Mouse (Mus musculus): ENCODE measurements at regions not wholly inside any gene's neighbourhood (a gene's known extent, or its start where the extent isn't known, plus 50 kb on each side); places are given as distances from the start of the nearest gene placed in this dataset.
"Not testable (repeated sequence)": the region's sequence is repeated elsewhere in the genome, so short reads cannot be mapped to it uniquely, and the experiment has no call there.

GRCm38 (mm10) chr6:48341367-48341766 is 54.0 kb upstream of the Krba1 start:
- DNase-seq, result not testable (repeated sequence)

DNA sequence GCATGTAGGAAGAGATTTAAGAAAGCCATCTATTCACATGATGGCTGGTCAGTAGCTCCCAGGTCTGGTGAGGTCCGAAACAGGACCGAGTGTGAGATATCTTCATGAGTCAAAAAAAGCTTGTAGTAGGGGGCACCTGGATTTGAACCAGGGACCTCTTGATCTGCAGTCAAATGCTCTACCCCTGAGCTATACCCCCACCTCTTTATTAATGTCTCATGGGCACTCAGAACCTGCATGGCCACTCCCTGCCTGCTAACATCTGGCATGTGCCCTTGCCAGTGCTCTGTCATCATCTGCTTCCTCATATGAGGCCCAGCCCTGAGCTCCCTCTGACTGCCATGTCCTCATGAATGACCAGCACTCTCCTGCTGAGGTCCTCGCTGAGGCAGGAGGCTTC is 58.4 kb upstream of the Krba1 start:
- DNase-seq, result not testable (repeated sequence)

DNA sequence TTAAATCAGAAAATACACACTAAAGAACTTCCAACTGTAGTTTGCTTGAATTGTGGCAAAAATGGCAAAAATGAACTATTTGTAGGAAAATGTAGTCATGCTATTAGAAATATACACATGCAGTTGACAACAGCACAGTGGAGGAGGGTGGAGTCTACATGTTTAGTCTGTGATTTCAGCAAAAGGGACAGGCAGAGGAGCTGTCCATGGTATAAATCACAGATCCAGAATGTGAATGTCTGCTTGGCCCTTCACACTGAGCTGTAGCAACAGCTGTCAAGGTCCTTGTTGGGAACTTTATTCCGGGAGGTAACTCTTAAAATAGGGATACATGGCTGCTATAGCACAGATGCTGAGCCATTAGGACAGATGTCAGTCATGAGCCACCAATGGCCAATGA is 107.4 kb upstream of the Krba1 start:
- no peak for DNase-seq

DNA sequence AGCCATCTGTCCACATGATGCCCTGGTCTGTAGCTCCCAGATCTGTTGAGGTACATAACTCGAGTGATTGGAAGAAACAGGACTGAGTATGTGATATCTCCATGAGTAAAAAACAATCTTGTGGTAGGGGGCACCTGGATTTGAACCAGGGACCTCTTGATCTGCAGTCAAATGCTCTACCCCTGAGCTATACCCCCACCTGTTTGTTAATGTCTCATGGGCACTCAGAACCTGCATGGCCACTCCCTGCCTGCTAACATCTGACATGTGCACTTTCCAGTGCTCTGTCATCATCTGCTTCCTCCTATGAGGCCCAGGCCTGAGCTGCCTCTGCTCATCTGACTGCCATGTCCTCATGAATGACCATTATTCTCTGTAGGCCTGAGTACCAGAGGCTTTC is 115.7 kb upstream of the Krba1 start:
- not testable (repeated sequence) for DNase-seq

DNA sequence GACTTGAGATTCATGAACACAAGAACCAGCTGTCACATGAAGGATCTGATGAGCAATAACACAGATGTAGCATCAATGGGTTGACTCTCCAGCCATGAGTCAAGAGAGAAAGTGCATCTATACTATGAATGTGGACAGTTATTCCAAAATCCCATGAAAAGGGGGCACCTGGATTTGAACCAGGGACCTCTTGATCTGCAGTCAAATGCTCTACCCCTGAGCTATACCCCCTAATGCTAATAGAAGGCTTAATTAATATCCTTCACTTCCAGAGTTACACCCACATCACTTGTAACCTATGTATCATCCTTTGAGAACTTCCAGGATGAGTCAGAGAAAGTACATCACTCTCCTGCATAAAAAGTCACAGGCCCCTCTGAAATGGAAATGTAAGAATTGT is 133.8 kb upstream of the Krba1 start:
- DNase-seq, result not testable (repeated sequence)

GRCm38 (mm10) chr6:48252989-48253388 is 142.4 kb upstream of the Krba1 start:
- DNase-seq, result not testable (repeated sequence)

- no peak for DNase-seq
These were observed 143.4 kb upstream of the Krba1 start for GRCm38 (mm10) chr6:48251954-48252353.

- DNase-seq, result not testable (repeated sequence)
These were observed 151.2 kb upstream of the Krba1 start for GRCm38 (mm10) chr6:48244191-48244590.

DNA sequence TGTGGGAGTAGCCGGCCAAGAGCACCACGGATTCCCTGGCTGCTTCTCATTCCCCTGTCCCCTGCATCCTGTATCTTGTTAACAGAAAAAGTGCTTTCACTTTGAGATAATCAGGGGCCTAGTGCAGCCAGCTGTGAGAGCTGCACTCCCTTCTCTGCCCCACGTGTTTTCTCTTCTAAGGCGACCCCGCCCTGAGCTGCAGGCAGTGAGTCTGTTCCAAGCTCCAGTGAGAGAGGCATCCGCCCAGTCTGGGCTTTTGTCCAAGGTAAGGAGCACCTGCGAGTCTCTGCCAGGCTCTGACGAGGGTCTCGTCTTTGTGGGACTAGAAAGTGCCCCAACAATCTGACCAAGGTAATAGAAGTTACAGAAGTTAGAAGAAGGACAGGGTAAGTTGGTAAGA is 141.0 kb upstream of the Zfp746 start:
- peak; percentile 25 for DNase-seq

- no peak for DNase-seq
These were observed 137.8 kb upstream of the Zfp746 start for GRCm38 (mm10) chr6:48224206-48224605.

- no peak for DNase-seq
These were observed 136.6 kb upstream of the Zfp746 start for GRCm38 (mm10) chr6:48222971-48223370.

DNA sequence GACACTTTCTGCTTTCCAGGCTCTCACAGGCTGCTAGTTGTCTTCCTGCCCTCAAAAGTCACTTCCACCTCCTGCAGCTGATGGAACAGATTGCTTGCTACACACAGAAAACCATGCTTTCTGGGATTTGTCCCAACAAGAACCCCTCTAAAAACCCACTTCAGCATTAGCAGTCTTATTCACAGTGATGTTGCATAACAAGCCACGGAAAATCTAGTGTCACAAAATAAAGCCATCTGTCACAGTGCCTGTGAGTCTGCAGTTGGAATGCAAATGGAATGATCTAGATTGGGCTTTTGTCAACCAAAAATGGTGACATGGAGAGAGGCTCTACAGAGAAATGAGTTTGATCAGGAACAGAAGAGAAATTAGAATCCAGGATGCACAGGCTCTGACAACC is 135.4 kb upstream of the Zfp746 start:
- not testable (repeated sequence) for DNase-seq

GRCm38 (mm10) chr6:48215212-48215611 is 128.8 kb upstream of the Zfp746 start:
- no peak for DNase-seq

- DNase-seq, result no peak
These were observed 123.3 kb upstream of the Zfp746 start for GRCm38 (mm10) chr6:48209739-48210138.

DNA sequence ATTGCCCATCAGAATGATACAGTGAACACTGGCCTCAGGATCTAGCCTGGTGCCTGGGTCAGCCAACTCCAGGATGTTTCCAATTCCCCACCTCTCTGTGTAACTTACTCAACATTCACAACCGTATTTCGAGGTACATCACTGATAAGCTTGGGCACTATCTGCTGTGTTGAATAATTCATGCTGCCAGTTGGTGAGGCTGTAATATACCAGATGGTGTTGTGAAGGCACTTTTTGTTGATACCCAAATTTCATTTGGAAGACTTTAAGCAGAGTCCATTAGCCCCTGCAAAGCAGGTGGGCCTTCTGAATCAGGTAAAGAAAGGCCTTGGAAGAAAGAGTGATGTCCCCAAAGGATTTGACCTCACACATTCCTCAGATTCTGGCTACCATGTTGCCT is 122.7 kb upstream of the Zfp746 start:
- no peak for DNase-seq

- DNase-seq, result no peak
These were observed 119.3 kb upstream of the Zfp746 start for GRCm38 (mm10) chr6:48205722-48206121.

DNA sequence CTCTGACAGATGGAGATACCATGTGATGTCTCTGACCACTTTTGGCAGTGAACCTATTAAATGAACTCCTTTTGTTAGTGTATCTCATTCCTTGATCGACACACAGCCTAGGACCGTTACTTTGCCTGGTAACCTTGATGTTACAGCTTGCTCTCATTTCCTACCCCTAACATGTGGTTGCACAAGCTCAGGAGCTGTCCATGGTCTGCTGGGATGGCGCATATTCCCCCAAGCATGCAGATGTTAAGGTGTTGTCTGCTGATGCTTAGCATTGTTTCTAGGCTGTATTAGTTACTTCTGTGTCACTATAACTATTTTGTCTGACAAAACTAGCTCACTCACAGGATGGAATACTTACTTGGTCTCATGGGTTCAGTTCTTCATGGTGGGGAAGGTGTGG is 113.6 kb upstream of the Zfp746 start:
- peak; percentile 10 for DNase-seq

DNA sequence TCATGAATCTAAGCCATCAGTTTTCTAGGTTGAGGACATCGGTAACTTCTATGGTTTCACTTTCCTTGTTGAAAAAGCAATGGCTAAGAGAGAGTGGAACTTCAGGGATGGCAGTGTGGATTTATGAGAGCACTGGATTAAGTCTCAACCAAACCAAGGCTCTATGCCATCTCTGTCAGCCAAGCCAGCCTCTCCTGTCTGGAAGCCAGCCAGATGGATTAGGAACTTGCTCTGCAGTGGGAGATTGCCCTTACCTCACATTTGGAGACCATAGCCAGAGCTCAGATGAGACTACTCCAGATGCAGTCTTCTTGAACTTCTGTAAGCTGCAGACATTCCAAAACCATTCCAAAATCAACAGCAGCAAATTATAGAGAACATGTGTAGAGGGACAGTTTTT is 112.4 kb upstream of the Zfp746 start:
- no peak for DNase-seq

GRCm38 (mm10) chr6:48197696-48198378 is 111.4 kb upstream of the Zfp746 start:
- no peak for DNase-seq

DNA sequence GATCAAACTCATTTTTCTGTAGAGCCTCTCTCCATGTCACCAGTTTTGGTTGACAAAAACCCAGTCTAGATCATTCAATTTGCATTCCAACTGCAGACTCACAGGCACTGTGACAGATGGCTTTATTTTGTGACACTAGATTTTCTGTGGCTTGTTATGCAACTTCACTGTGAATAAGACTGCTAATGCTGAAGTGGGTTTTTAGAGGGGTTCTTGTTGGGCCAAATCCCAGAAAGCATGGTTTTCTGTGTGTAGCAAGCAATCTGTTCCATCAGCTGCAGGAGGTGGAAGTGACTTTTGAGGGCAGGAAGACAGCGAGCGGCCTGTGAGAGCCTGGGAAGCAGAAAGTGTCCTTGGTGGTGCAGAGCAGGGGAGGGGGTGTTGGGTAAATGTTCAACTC is 102.0 kb upstream of the Zfp746 start:
- not testable (repeated sequence) for DNase-seq

DNA sequence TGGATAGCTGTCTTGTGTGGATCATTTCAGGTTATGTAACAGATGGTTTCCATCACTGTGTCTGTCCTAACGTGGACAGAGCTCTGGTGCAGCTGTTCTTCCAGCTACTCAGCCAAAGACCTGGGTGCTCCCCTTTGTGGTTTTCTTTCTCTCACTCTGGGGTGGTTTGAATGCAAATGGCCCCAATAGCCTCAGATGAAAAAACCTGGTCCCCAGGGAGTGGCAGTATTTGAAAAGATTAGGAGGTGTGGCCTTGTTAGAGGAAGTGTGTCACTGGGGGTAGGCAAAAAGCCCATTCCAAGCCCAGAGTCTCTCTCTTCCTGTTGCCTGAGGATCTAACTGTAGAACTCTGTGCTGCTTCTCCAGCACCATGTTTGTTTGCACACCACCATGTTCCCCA is 98.9 kb upstream of the Zfp746 start:
- no peak for DNase-seq

GRCm38 (mm10) chr6:48178360-48179120 is 92.1 kb upstream of the Zfp746 start:
- DNase-seq, result no peak

DNA sequence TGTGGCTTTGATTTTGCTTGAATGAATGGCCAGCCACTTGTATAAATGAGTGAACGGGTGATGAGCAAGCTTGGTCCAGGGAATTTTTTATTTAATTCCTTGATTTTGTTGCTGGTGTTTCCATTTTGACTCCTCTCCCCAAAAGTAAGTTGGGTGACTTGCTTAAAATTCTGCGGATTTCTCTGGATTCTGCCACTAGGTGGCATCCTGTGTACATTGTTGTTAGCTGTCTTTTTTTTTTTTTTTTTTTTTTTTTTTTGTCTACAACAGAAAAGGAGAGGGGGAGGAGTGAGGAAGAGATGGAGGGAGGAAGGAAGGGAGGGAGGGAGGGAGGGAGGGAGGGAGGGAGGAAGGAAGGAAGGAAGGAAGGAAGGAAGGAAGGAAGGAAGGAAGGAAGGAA is 91.5 kb upstream of the Zfp746 start:
- peak; percentile 55 for DNase-seq

- no peak for DNase-seq
These were observed 88.8 kb upstream of the Zfp746 start for GRCm38 (mm10) chr6:48175234-48175633.
